Mouse (Mus musculus) CH12.LX (cell line): Measurements from ENCODE around the gene Nmrk1. TPM values are rescaled to one million over a fixed set of nuclear protein-coding genes. Genes with fewer than 3 reads are reported as not detected.

Experiments
- DNase-seq: peaks from one replicate; pipeline ENCODE4 v3.0.0-alpha.2; 2013; ENCODE audit errors: extremely low read depth
- H3K27ac ChIP-seq: 2 replicates; pipeline ENCODE4 v1.5.1; 2012; ENCODE audit warnings: low read depth, mild to moderate bottlenecking, control low read depth, moderate library complexity; ENCODE audit not compliant: insufficient read depth
- H3K27me3 ChIP-seq: replicated peaks from 2 replicates; pipeline ENCODE3; 2012; ENCODE audit warnings: inconsistent platforms
- H3K36me3 ChIP-seq, 2 experiments: replicated peaks in 1 of 2; 2 replicates each; pipeline versions ENCODE3 to v1.6.1; 2012; ENCODE audit warnings: inconsistent platforms in 1 of 2, low read length in 1 of 2, mild to moderate bottlenecking in 1 of 2, mixed read lengths in 1 of 2, moderate library complexity in 1 of 2; ENCODE audit not compliant: control insufficient read depth in 1 of 2, insufficient read depth in 1 of 2
- H3K4me1 ChIP-seq, 2 experiments: 2 replicates each; pipeline ENCODE4 v1.6.1; 2012; ENCODE audit warnings: inconsistent platforms in 1 of 2, moderate library complexity in 1 of 2; ENCODE audit not compliant: insufficient read depth in 2 of 2, control insufficient read depth in 1 of 2
- H3K4me2 ChIP-seq: 2 replicates; pipeline ENCODE4 v1.6.1; 2012; ENCODE audit warnings: low read depth, mild to moderate bottlenecking, control low read depth; ENCODE audit not compliant: poor library complexity, insufficient read depth, severe bottlenecking
- H3K4me3 ChIP-seq, 3 experiments: fragments of 150-350 bp in 1 of 3; sonication (generic) in 1 of 3; replicated peaks in 1 of 3; 2 replicates each; pipeline versions ENCODE3 to v1.5.1; 2011 to 2012; ENCODE audit warnings: low read depth in 2 of 3, low read length in 2 of 3, mild to moderate bottlenecking in 2 of 3, moderate library complexity in 2 of 3, control low read depth in 1 of 3, improper control_type of control experiment in 1 of 3, inconsistent platforms in 1 of 3, mixed read lengths in 1 of 3; ENCODE audit not compliant: poor library complexity in 1 of 3
- H3K79me2 ChIP-seq: replicated peaks from 2 replicates; pipeline ENCODE4 v1.6.1; 2012; ENCODE audit warnings: mild to moderate bottlenecking, moderate library complexity; ENCODE audit not compliant: control insufficient read depth, poor library complexity, insufficient read depth, severe bottlenecking; ENCODE audit errors: extremely low read depth
- H3K9ac ChIP-seq: 2 replicates; pipeline ENCODE4 v1.6.1; 2012; ENCODE audit warnings: low read depth, mild to moderate bottlenecking, control low read depth, moderate library complexity; ENCODE audit not compliant: insufficient read depth
- H3K9me3 ChIP-seq: replicated peaks from 2 replicates; pipeline ENCODE3; 2012; ENCODE audit warnings: low read length, inconsistent platforms, mixed read lengths
- CHD1 ChIP-seq: IDR thresholded peaks from 2 replicates; pipeline ENCODE4 v1.6.1; 2012; ENCODE audit warnings: low read depth, low read length, improper control_type of control experiment, inconsistent platforms
- CHD2 ChIP-seq: IDR thresholded peaks from 2 replicates; pipeline ENCODE4 v1.6.1; 2011; ENCODE audit warnings: low read length, improper control_type of control experiment
- CTCF ChIP-seq, 2 experiments: IDR thresholded peaks in 1 of 2; conservative IDR thresholded peaks in 1 of 2; 2 replicates each; pipeline ENCODE4 v1.5.1; 2011 to 2012; ENCODE audit warnings: low read depth in 2 of 2, low read length in 2 of 2, improper control_type of control experiment in 1 of 2, inconsistent platforms in 1 of 2, mild to moderate bottlenecking in 1 of 2, moderate library complexity in 1 of 2
- E2F4 ChIP-seq: IDR thresholded peaks from 2 replicates; pipeline ENCODE4 v1.6.1; 2011; ENCODE audit warnings: low read depth, low read length, improper control_type of control experiment; ENCODE audit not compliant: insufficient replicate concordance
- EP300 ChIP-seq: IDR thresholded peaks from 2 replicates; pipeline ENCODE4 v1.6.1; 2011; ENCODE audit warnings: low read length, improper control_type of control experiment
- ETS1 ChIP-seq: conservative IDR thresholded peaks from 2 replicates; pipeline ENCODE4 v1.6.1; 2012; ENCODE audit warnings: low read depth, mild to moderate bottlenecking, inconsistent platforms, low read length, improper control_type of control experiment, moderate library complexity
- GABPA ChIP-seq: IDR thresholded peaks from 2 replicates; pipeline ENCODE4 v1.6.1; 2012; ENCODE audit warnings: low read depth, low read length, improper control_type of control experiment, inconsistent platforms; ENCODE audit not compliant: insufficient replicate concordance
- HCFC1 ChIP-seq: IDR thresholded peaks from 2 replicates; pipeline ENCODE4 v1.6.1; 2012; ENCODE audit warnings: low read depth, mild to moderate bottlenecking, inconsistent platforms, low read length, improper control_type of control experiment
- JUN ChIP-seq: IDR thresholded peaks from 2 replicates; pipeline ENCODE4 v1.6.1; 2011; ENCODE audit warnings: low read depth, mild to moderate bottlenecking, low read length, improper control_type of control experiment, moderate library complexity; ENCODE audit not compliant: insufficient read depth
- JUND ChIP-seq: conservative IDR thresholded peaks from 2 replicates; pipeline ENCODE4 v1.6.1; 2011; ENCODE audit warnings: low read depth, low read length, improper control_type of control experiment
- MAZ ChIP-seq: IDR thresholded peaks from 2 replicates; pipeline ENCODE4 v1.6.1; 2012; ENCODE audit warnings: low read depth, mild to moderate bottlenecking, inconsistent platforms, low read length, improper control_type of control experiment, moderate library complexity
- MXI1 ChIP-seq: IDR thresholded peaks from 2 replicates; pipeline ENCODE4 v1.6.1; 2011; ENCODE audit warnings: mild to moderate bottlenecking, low read depth, low read length, improper control_type of control experiment
- NELFE ChIP-seq: IDR thresholded peaks from 2 replicates; pipeline ENCODE4 v1.6.1; 2011; ENCODE audit warnings: low read depth, low read length, improper control_type of control experiment
- NRF1 ChIP-seq: IDR thresholded peaks from 2 replicates; pipeline ENCODE4 v1.6.1; 2014; ENCODE audit warnings: low read depth, mild to moderate bottlenecking, inconsistent platforms, low read length, improper control_type of control experiment, moderate library complexity
- POLR2A ChIP-seq: IDR thresholded peaks from 2 replicates; pipeline ENCODE4 v1.6.1; 2011; ENCODE audit warnings: low read depth, mild to moderate bottlenecking, improper control_type of control experiment, low read length
- TBP ChIP-seq: conservative IDR thresholded peaks from 2 replicates; pipeline ENCODE4 v1.6.1; 2011; ENCODE audit warnings: low read depth, low read length, improper control_type of control experiment
- UBTF ChIP-seq: IDR thresholded peaks from 2 replicates; pipeline ENCODE4 v1.6.1; 2012; ENCODE audit warnings: low read depth, mild to moderate bottlenecking, inconsistent platforms, low read length, improper control_type of control experiment, moderate library complexity
- USF1 ChIP-seq: IDR thresholded peaks from 2 replicates; pipeline ENCODE4 v1.6.1; 2014; ENCODE audit warnings: low read depth, mild to moderate bottlenecking, inconsistent platforms, low read length, improper control_type of control experiment
- ZC3H11A ChIP-seq: IDR thresholded peaks from 2 replicates; pipeline ENCODE4 v1.6.1; 2012; ENCODE audit warnings: low read depth, mild to moderate bottlenecking, inconsistent platforms, low read length, improper control_type of control experiment
- dilution Hi-C: fragments of 300-500 bp; cut with MboI; formaldehyde crosslinking; loops from 2 replicates; pipeline ENCODE4 v1.14.3; 2020; ENCODE audit warnings: low sequenced_read_pairs; ENCODE audit not compliant: extremely low pct_unique_long_range_greater_than_20kb, extremely low pct_ligation_motif_present
- in situ Hi-C: fragments of 300-500 bp; cut with MboI; formaldehyde crosslinking; loops from 3 replicates; pipeline ENCODE4 v1.14.3; 2019; ENCODE audit warnings: low sequenced_read_pairs, low pct_ligation_motif_present, low pct_unique_long_range_greater_than_20kb, mixed read lengths
- polyA plus RNA-seq: library from polyadenylated mRNA; unstranded; fragments of >175 nt; gene quantifications from 2 replicates; pipeline ENCODE4 v1.2.1, GENCODE M21; 2012; ENCODE audit warnings: low read depth; ENCODE audit not compliant: insufficient read length
- total RNA-seq, 2 experiments: library from RNA; depleted of rRNA; stranded (reverse); fragments of 300-350 nt in 1 of 2; fragments of >200 nt in 1 of 2; gene quantifications; 2 replicates each; pipeline ENCODE4 v1.2.3; 2012 to 2014

Gene Nmrk1
- total and polyA plus RNA-seq, 3 experiments: 9.7 to 10.1 (median 9.8) TPM

DNA sequence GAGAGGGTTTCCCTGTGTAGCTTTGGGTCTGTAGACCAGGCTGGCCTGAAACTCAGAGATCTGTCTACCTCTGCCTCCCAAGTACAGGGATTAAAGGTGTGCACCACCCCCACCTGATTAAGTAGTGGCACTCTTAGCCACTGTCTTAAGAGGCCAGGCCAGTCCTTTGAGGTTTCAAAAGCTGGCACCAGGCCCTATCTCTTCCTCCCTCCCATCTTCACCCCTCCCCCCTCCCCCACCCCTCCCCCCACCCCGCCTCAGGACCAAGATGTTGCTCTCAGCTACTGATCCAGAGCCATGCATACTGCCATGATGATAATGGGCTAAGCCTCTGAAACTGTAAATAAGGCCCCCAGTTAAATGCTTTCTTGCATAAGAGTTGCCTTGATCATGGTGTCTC, 27.6 kb downstream of the Nmrk1 start:
- dilution Hi-C loops (no loop called here), in situ Hi-C loops (no loop called here)
- H3K9ac ChIP-seq: no peak overlapping the region
- H3K79me2 ChIP-seq: no peaks in the 10 kb centered on the region
- no peak for DNase-seq
- peaks cover 19 to 57% of the 10 kb centered on the region in 2 experiments for H3K4me1 ChIP-seq
- no peak overlapping the region for H3K4me2 ChIP-seq
- TF ChIP-seq E2F4 (no peak), ZC3H11A (no peak), HCFC1 (no peak), CHD2 (no peak), MXI1 (no peak), USF1 (no peak), ETS1 (no peak), MAZ (no peak), EP300 (no peak), JUND (no peak), CTCF (conservative IDR thresholded peaks at IDR 0.05 in 1 of 2, IDR thresholded peaks at IDR 0.05 in 1 of 2; ENCODE audit: low read depth in 2 of 2, low read length in 2 of 2) (no peak), JUN (no peak)
- H3K27me3 ChIP-seq: no peaks in the 10 kb centered on the region
- H3K27ac ChIP-seq: no peak overlapping the region
- H3K36me3 ChIP-seq: no peaks in the 10 kb centered on the region
- H3K9me3 ChIP-seq: no peaks in the 10 kb centered on the region
- H3K4me3 ChIP-seq: no peak overlapping the region

DNA sequence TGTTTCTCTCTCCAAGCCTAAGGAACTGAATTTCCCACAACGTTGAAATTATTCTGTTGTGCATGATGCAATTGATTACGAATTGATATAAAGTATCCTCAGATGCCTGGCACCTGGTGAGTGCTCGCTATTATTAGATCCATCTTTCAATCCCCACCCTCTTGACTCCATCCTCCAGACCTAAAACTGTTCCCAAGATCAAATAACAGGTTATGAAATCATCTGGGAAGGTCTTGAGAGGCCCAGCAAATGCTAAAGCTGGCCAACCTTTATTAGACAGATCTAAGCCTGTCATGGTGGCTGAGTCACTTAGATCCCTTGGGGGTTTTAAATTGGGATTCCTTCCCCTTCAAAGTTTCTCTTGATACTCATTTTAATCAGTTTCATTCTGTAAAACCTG, 28.7 kb downstream of the Nmrk1 start:
- H3K4me3 ChIP-seq: no peak overlapping the region
- in situ Hi-C loops: no loop called here
- no peak for TF ChIP-seq NRF1
- no peak for TF ChIP-seq NELFE
- no peak for TF ChIP-seq ZC3H11A
- no peak for TF ChIP-seq UBTF
- no peak for TF ChIP-seq GABPA
- no peak for TF ChIP-seq E2F4
- no peak for TF ChIP-seq CTCF (conservative IDR thresholded peaks at IDR 0.05 in 1 of 2, IDR thresholded peaks at IDR 0.05 in 1 of 2; ENCODE audit: low read depth in 2 of 2, low read length in 2 of 2)
- no peak for TF ChIP-seq POLR2A
- TF ChIP-seq TBP: no peak
- no peak for TF ChIP-seq CHD1
- no peak for TF ChIP-seq EP300
- no peak for DNase-seq
- H3K4me1 ChIP-seq: peaks cover 16 to 52% of the 10 kb centered on the region in 2 experiments
- dilution Hi-C loops: no loop called here
- H3K9ac ChIP-seq: no peak overlapping the region
- no peaks in the 10 kb centered on the region for H3K79me2 ChIP-seq
- H3K9me3 ChIP-seq: no peaks in the 10 kb centered on the region
- H3K36me3 ChIP-seq: no peaks in the 10 kb centered on the region
- no peak overlapping the region for H3K27ac ChIP-seq
- no peaks in the 10 kb centered on the region for H3K27me3 ChIP-seq
- H3K4me2 ChIP-seq: no peak overlapping the region
